Mouse (Mus musculus) lung, adult 2 months (tissue): ENCODE results near the gene Vwa5a.

Experiments used
- CTCF ChIP-seq: fragments of 200-500 bp; IDR thresholded peaks from 2 replicates; pipeline ENCODE4 v1.5.1; 2011; ENCODE audit warnings: mild to moderate bottlenecking, low read length, control low read depth; ENCODE audit not compliant: insufficient read depth
- POLR2A ChIP-seq: fragments of 200-500 bp; IDR thresholded peaks from 2 replicates; pipeline ENCODE4 v1.6.1; 2011; ENCODE audit warnings: low read depth, mild to moderate bottlenecking, control low read depth, low read length, borderline replicate concordance; ENCODE audit errors: extremely low read depth

DNA sequence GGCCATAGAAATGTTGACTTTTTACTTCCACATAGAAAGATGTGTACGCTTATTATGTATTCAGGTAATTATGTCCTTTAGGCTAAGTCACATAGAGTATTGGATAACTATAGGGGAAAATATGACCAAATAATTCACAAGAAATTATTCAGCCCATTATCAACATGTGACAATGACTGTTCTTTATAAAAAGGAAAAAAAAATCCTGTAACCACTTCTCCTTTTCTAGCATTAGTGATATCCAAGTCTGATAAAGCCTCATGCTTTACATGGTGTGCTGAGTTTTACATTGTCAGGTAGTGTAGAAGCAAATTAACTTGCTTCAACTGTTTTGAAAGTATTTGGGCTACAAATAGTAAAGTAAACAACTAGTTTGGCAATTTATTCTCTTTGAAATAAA lies 6.0 kb downstream of the Vwa5a start:
- TF ChIP-seq CTCF (no peak), POLR2A (no peak)
